Mouse (Mus musculus) brain, embryonic 14.5 days (tissue): ENCODE data around the gene Sbk3.

ENCODE experiments used
- CTCF ChIP-seq: fragments of 200-500 bp; IDR thresholded peaks from 2 replicates; pipeline ENCODE4 v1.5.1; 2012; ENCODE audit warnings: inconsistent platforms, mild to moderate bottlenecking, moderate library complexity, borderline replicate concordance; ENCODE audit not compliant: insufficient read depth, insufficient read length; ENCODE audit errors: extremely low read depth
- POLR2A ChIP-seq: fragments of 200-500 bp; IDR thresholded peaks from 2 replicates; pipeline ENCODE4 v1.6.1; 2012; ENCODE audit warnings: mild to moderate bottlenecking, inconsistent platforms, borderline replicate concordance; ENCODE audit not compliant: poor library complexity, insufficient read depth, insufficient read length, severe bottlenecking; ENCODE audit errors: extremely low read depth

DNA sequence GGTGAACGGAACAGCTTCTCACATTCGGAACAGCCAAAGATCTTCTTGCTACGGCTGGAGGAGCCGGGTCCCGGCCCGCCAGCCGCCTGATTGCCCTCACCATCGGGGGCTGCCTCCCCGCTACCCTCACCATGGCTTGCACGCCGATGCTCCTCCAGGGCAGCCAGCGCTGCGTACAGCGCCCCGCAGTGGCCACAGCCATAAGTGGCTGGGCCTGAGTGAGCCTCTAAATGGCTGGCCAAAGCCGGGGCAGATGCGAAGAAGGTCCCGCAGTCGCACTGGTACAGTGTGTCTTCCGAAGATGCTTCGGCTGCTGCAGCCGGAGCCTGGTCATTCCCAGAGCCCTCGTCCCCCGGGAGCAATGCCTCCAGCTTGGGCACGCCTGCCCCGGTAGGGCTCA is 37.3 kb upstream of the Sbk3 start:
- no peak for TF ChIP-seq CTCF
- no peak for TF ChIP-seq POLR2A
